Mouse (Mus musculus) erythroblast, adult 5-6 weeks (primary cell): ENCODE data around the gene Ryr2. TPM values are rescaled to one million over a fixed set of nuclear protein-coding genes. Genes with fewer than 3 reads are reported as not detected.

Experiments used
- ATAC-seq: replicated peaks from 2 replicates; pipeline ENCODE4 v1.8.0; 2016; ENCODE audit warnings: moderate number of reproducible peaks, mild to moderate bottlenecking, moderate TSS enrichment, inconsistent platforms; ENCODE audit not compliant: poor library complexity, low FRiP score, severe bottlenecking
- total RNA-seq, 2 experiments: library from RNA; stranded (forward) in 1 of 2; stranded (reverse) in 1 of 2; fragments of 150-400 nt in 1 of 2; fragments of 200-764, 138-1000 nt in 1 of 2; gene quantifications; 2 replicates each; pipeline versions ENCODE4 v1.2.3 to v1.2.4; 2015 to 2017; ENCODE audit warnings: low replicate concordance in 2 of 2

The Ryr2 gene
- total RNA-seq, 2 experiments from 2014 or later, result not detected

- no peak for ATAC-seq
Observed at GRCm38 (mm10) chr13:12044751-12045150, 62.0 kb downstream of the Ryr2 start.

- no peak for ATAC-seq
Observed at GRCm38 (mm10) chr13:12042891-12043491, 63.8 kb downstream of the Ryr2 start.

GRCm38 (mm10) chr13:12039967-12040366 is 66.8 kb downstream of the Ryr2 start:
- ATAC-seq, result no peak

GRCm38 (mm10) chr13:12038676-12039075 is 68.1 kb downstream of the Ryr2 start:
- no peak for ATAC-seq

- no peak for ATAC-seq
Observed at GRCm38 (mm10) chr13:12037241-12037640, 69.5 kb downstream of the Ryr2 start.

GRCm38 (mm10) chr13:12036834-12037233 is 69.9 kb downstream of the Ryr2 start:
- no peak for ATAC-seq

GRCm38 (mm10) chr13:12033914-12034313 is 72.8 kb downstream of the Ryr2 start:
- ATAC-seq, result no peak

GRCm38 (mm10) chr13:12033272-12033671 is 73.5 kb downstream of the Ryr2 start:
- no peak for ATAC-seq

GRCm38 (mm10) chr13:12029841-12030240 is 76.9 kb downstream of the Ryr2 start:
- no peak for ATAC-seq

- no peak for ATAC-seq
Observed at GRCm38 (mm10) chr13:12029326-12029725, 77.4 kb downstream of the Ryr2 start.

- no peak for ATAC-seq
Observed at GRCm38 (mm10) chr13:12018046-12018445, 88.7 kb downstream of the Ryr2 start.

GRCm38 (mm10) chr13:12013986-12014385 is 92.8 kb downstream of the Ryr2 start:
- ATAC-seq, result no peak

GRCm38 (mm10) chr13:12008995-12009689 is 97.6 kb downstream of the Ryr2 start:
- ATAC-seq, result no peak

- ATAC-seq, result no peak
Observed at GRCm38 (mm10) chr13:12007579-12007978, 99.2 kb downstream of the Ryr2 start.

GRCm38 (mm10) chr13:12001891-12002294 is 104.9 kb downstream of the Ryr2 start:
- no peak for ATAC-seq

GRCm38 (mm10) chr13:11999851-12000250 is 106.9 kb downstream of the Ryr2 start:
- no peak for ATAC-seq

GRCm38 (mm10) chr13:11997366-11997765 is 109.4 kb downstream of the Ryr2 start:
- ATAC-seq, result no peak

- no peak for ATAC-seq
Observed at GRCm38 (mm10) chr13:11987556-11987955, 119.2 kb downstream of the Ryr2 start.

GRCm38 (mm10) chr13:11985056-11985455 is 121.7 kb downstream of the Ryr2 start:
- ATAC-seq, result no peak

- ATAC-seq, result no peak
Observed at GRCm38 (mm10) chr13:11978997-11979396, 127.7 kb downstream of the Ryr2 start.

GRCm38 (mm10) chr13:11978359-11978758 is 128.4 kb downstream of the Ryr2 start:
- ATAC-seq, result no peak

- no peak for ATAC-seq
Observed at GRCm38 (mm10) chr13:11977606-11978005, 129.1 kb downstream of the Ryr2 start.
